Mouse (Mus musculus): ENCODE measurements around the gene Man2a2.

Gene Man2a2

DNA sequence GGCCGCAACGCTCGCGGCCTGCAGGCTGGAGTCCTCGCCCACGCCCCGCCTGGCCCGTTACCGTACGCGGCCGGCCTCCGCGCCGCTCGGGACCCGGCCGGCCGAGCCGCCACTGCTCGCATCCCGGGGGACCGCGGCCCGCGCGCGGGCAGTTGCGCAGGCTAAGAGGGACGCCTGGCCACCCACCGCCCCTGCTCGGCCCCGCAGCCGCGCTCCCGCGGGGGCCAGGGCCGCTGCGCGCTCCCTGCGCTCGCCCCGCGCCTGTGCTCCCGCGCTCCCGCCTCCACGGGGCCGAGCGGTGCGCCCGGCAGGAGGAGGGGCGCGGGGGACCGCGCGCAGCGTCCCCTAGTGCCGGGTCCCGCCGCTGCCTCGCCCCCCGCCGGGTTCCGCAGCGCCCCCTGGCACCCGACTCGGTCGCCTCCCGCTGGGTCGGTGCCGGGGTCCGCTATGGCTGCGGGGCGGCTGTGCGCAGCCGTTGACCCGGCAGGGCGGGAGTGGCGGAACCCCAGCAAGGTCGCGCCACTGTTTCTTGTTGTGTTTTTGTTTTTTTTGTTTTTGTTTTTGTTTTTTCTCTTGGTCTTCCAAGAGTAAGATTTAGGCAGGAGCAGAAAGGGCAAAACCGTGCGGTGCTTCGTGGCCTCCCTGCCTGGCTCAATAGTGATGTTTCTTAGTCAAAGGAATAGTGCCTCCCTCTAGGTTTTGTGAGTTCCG, at the start of gene Man2a2:
TSS of gene Man2a2 (minus strand) at position 335 of the 711 bp plus-strand sequence.
- peak; percentile 68 for DNase-seq

DNA sequence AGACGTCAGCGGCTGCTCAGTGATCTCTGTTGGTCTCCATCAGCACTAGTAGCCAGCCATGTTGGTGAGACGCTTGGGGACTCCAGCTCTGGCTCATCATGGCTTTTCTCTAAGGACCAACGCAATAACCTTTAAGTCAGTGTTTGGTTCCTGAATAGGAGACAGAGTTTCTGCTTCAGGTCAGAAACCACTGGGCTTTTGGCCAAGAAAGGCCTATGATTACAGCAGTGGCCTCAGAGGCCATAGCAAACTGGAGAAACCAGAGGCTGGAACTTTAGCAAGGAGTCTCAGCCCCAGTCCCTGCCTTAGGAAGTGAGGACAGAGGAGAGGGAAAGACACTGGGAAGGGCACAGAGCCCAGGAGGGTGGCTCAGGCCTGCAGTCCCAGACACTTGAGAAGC, 49.4 kb upstream of the Man2a2 start:
- DNase-seq: no peak

DNA sequence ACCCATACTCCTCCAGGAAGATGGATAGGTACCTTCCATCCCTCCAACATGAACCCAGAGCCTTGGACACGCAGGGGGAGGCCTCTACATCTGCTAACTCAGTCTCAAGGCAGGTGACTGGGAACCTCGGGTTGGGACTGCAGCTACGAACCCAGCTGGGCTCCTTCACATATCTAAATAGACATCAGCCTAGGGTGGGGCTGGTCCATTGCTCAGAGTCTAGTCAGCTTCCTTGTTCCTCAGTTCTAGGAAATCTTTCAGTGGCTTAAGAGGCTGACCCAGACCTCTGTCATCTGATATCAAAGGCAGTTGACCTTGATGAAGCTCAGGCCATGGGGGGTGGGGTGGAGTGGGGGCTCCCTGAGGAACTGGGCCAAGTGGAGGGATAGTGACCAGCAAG, 48.1 kb upstream of the Man2a2 start:
- no peak for DNase-seq

DNA sequence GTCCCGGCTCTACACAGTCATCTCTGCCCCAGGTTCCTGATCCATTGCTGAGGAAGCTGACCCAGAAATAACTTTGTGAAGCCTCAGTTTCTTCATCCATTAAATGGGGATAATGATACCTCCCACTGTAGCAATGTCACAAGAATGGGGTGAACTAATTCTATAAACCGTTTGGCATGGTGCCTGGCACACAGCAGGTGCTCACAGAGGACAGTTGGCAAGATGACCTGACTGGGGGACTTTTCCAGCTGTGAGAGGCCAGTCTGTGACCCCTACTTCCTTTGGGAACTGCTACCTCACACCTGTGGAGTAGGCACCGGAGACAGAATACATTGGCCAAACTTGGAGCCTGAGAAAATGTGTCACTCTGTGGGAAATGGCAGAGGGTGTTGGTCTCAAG, 46.9 kb upstream of the Man2a2 start:
- DNase-seq: no peak

DNA sequence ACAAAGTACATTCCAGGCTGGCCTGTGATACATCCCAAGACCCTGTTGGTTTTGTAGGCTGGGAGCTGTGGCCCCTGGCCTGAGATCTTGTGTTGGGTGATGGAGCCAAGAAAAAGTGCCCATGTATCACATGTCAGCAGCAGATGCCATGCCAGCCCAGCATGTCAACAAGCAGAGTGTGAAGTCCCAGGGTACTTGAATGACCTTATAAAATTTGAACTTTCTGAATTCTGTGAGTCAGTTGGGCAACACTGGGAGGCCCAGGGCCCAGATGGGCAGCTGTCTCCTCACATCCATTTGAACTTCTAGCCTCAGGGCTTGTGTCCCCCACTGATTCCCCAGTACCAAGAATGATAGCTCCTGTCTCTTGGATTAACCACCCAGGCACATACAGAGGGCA, 46.4 kb upstream of the Man2a2 start:
- DNase-seq: no peak

DNA sequence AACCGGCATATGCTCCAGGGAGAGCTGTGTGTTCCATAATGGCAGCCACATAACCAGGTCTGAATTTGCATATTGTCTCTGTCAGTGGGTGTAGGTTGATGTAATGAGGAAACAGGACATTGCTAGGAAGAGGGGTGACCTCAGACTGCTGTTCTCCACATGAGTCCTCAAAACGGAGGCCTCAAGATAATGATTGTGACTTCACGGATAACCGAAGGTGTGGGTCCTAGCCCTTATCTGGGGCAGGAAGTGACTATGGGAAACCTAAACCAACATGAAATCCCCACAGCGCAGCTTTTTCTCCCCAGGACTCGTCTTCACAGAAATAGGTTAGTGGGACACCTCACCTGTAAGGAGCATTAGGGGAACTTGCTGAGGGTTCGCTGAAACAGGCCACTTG, 45.8 kb upstream of the Man2a2 start:
- no peak for DNase-seq

DNA sequence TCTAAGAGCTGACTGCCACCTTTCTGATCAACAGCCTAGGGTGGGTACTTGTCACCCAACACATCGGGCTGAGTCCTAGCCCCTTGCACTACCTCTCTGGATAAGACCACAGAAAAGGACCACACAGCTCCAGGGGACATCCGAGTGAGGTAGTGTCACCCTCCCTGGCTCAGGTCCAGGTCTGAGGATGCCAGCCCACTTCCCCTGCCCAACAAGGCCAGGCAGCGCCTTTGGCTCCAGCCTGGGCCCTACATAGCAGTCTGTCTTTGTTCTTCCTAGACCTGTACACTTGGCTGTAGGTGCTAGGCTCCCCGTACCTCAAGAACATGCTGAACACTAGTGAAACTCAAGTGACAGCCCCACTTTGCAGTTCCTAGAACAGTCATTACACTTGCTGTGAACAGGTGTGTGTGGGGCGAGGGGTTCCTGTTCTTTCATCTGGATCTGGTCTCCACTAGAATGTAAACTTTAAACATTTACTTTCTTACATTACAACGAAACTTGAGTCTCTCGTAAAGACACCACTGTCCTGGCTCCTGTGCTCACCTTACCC, 43.2 kb upstream of the Man2a2 start:
- no peak for DNase-seq

DNA sequence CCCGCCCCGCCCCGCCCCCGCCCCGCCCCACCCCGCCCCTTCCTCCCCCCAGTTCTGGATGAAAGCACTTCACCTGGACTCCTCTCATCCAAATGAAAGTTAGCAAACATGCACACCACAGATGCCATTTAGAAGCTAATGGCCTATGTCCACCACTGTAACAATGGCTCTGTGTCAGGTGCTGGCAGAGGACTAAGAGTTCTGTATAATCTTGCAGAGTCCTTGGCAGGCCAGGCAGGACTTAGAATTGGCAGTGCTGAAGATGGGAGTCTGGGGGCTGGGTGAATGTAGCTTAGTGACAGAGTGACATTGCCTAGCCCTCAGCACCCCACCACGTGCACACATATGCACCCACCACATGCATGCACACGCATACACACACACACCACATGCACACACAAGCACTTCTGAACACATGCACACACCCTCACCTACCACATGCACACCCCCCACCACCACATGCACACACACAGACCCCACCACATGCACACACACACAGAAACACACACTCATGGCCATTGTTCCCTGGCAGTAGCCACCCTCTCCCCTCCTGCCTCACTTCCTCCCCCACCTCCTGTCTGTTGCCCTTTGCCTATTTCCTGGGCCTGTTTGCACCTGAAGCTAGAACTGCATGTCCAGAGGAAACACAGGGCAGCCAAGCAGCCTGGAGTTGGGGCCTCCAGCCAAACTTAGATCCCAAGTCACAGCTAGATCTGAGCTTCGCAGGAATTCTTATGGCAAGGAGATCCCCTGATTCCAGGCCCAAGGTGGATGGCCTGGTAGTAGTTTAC, 42.5 kb upstream of the Man2a2 start:
- no peak for DNase-seq

DNA sequence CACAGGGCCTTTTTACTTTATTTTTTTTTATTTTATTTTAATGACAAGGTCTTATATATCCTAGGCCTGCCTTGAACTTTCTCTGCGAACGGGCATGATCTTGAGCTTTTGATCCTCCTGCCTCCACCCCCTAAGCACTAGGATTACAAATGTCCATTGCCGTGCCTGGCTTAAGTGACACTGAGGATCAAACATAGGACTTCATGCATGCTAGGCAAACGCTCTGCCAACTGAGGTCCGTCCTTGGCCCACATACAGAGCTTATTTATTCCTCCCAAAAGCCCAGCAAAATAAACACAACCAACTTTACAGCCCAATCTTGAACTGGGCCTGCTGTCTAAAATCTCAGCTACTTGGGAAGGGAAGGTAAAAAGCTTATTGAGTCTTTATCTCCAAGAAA, 41.6 kb upstream of the Man2a2 start:
- no peak for DNase-seq

DNA sequence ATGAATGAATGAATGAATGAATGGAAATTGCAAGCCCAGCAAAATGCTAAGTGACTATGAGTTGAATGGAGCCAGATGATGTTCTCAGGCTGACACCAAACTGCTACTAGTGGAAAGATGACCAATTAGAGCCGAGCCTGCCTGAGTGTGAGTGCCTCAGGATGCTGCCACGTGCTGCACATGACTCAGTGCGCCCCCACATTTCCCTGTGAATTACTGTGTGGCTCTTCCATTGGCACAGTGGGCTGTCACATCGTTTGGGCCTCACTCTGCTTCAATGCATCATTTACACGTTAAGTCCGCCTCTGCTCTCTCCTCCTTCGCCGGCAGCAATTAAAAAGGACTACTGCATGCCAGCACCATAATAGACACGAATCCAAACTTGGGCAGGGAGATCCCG, 41.1 kb upstream of the Man2a2 start:
- peak; percentile 87 for DNase-seq

DNA sequence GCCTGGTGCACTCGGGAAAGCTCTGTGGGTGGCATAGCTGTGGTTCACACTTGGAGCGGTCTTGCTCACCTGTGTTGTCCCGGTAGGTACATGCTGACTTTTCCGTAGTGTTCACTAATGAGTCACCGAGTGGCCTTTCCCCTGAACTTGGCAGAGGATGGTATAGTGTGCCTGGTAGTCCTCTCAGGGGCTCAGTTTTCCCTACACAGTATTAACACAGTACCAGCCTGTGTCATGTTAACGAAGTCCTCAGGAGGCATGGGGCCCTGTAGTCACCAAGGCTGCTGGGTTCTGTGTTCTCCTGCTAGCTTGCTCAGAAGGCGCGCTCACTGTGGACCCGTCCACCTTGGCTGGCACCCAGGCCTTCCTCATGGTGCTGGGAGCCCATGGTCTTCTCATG, 39.2 kb upstream of the Man2a2 start:
- DNase-seq: no peak

DNA sequence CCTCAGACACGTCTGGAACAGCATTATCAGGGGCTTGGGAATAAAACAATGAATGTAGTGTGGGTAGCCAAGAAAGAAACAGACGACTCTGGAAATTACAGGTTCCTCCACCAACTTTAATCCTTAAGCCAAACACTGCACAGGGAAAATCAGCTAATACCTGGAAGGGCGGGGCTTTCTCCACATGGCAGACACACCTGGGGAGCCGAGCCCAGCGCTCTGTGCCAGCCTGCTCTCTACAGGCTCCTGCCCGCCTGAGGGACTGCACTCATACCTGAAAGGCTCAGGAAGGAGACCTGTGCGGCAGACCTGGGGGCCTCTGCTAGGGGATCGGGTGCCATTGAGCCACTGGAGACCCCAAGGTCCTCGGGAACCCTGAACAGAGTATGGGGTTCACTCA, 36.5 kb upstream of the Man2a2 start:
- DNase-seq: no peak

DNA sequence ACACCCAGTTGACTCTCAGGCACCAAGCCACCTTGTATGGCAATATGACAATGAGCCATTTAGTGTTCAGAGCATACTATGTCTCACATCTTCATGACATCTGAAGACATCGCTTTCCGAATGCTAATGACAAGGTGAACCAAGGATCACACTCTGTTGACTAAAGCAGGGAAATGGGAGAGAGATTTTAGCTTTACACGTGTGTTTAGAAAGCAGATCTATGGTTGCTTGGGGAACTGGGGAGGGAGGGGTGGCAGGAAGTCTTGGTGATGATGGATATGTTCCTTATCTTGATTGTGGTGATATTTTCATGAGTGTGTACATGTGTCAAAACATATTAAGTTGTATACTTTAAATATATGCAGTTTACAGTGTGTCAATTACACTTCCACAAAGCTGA, 35.0 kb upstream of the Man2a2 start:
- no peak for DNase-seq

DNA sequence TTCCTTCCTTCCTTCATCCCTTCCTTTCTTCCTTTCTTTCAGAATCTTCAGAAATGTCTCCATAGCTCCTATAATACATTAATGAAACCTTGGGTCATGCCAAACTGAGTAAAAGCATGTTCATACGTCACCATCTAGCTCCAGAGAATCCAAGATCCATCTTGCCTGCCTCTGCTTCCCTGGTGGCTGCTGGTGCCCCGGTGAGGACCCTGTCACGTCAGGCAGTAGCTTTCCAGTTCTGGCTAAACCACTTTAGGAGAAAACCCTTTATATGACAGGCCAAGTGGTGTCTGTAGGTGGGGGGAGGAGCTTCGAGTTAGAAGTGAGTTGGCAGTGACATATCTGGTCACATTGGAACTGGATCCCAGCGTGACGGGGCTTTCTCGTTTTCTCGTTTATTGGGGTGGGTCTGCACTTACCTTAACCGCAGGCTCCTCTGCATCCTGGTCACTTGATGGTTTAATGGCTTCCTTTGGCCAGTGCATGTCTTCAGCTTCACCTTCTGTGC, 34.1 kb upstream of the Man2a2 start, which contains the start of gene Furin:
TSS of gene Furin (minus strand) at position 249 of the 508 bp plus-strand sequence.
- no peak for DNase-seq

DNA sequence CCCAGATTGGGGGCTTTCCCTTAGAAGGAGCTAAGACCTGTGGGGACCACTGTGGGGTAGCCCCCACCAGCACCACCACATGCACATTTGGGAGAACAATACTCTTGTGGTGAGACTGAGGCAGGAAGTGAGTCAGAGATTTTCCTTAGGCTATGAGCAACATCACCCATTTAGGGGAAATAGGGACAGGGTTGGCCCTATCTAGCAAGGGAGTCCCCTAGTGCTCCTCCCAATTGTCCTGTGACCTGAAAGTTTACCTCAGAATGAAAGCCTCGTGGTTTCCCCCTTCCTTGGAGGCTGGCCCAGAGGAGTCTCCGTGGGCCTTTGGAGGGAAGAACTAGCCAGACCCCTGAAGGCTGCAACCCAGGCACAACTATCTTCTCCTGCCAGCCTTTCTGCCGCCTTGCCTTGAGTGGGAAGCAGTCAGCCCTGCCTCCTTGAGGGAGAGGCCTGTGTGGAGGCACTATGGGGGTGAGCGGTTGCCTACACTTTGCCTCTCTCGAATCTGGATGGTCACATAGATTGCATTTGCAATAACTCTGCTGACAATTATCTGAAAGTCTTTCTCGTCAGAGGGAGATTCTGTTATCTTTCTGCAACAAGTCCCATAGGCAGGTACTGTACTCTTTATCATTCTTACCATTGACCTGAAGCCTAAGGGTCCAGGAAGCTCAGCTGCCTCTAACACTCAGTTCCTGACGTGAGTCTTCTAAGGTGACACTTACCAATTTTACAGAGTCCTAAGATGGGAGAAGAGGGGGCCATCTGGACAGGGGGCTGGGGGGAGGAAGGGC, 33.1 kb upstream of the Man2a2 start:
- no peak for DNase-seq

DNA sequence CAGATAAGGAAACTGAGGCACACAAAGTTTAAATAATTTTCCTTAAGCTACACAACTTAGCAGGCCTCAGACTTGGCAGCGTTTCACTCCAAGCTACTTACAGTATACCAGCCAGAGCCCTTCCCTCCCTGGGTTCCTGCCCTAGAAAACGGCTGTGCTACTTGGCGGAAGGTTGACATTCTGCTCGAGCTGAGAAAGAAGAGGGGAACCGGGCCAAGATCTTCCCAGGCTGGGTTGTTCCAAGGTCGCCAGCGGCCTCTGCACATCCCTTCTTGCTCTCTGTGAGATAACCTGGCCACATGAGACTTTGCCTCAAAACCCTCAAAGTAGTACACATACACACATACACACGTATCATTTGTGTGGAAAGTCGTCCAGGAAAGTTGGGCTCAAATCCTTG, 32.4 kb upstream of the Man2a2 start:
- DNase-seq: peak; percentile 67

DNA sequence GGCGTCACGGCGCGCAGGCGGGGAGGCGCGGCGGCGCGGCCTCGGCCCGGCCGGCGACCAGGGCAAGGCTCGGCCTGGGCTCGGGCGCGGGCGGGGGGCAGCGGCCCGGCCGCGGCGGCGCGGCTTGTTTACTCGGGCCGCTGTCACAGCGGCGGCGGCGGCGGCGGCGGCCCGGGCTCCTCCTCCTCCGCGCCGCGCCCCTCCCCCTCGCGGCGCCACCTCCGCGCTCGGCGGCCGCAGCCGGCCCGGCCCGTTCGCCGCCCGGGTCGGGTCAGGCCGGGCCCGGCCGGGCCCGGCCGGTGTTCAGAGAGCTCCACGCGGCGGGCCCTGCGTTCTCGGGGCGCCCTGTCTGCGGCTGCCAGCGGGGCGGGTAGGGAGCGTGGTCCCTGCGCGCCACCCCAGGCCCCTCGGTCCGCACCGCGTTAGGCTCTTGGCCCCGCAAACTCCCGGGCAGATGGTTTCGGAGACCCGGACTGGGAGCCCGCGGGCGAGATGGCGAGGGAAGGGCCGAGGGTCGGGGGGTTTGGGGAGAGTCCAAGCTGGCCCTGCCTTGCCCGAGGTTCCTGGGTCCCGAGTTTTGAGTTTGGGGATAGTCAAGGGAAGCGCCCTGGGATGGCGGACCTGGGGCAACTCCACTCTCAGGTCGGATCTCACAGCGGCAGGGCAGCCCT, 31.6 kb upstream of the Man2a2 start:
- DNase-seq: no peak

DNA sequence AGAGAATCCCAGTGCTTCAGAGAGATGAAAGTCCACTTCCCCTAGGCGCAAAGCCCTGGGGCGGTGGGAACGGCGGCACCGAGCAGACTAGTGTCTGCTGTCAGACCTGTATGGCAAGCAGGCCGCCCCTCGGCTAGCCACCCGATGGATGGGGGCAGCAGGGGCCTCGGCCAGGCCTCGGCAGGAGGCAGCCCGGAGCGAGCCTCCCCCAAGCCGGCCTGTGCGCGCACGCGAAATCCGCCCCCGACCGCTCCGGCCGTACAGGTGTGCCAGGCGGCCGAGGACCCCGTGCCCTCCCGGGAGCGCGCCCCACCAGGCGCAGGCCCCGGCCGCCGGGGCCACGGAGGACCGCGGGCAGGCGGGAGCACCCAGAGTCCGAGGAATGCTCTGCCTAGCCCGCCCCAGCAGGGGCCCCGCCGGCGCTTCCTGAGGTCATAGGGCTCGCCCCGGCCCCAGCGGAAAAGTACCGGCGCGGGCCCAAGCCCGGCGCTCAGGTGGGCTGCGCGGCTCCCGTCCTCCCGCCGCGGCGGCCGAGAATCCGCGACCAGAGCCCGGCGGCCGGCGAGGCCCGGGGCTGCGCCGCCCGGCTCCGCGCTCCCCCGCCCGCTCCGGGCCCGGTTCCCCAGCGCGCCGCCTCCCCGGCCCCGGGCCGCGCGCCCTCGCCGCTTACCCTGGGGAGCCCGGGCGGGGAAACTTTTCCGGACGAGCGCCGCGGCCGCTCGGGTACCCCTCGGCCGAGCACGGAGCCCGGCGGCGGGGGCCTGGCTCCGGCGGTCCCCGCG, 30.9 kb upstream of the Man2a2 start:
- DNase-seq: no peak

DNA sequence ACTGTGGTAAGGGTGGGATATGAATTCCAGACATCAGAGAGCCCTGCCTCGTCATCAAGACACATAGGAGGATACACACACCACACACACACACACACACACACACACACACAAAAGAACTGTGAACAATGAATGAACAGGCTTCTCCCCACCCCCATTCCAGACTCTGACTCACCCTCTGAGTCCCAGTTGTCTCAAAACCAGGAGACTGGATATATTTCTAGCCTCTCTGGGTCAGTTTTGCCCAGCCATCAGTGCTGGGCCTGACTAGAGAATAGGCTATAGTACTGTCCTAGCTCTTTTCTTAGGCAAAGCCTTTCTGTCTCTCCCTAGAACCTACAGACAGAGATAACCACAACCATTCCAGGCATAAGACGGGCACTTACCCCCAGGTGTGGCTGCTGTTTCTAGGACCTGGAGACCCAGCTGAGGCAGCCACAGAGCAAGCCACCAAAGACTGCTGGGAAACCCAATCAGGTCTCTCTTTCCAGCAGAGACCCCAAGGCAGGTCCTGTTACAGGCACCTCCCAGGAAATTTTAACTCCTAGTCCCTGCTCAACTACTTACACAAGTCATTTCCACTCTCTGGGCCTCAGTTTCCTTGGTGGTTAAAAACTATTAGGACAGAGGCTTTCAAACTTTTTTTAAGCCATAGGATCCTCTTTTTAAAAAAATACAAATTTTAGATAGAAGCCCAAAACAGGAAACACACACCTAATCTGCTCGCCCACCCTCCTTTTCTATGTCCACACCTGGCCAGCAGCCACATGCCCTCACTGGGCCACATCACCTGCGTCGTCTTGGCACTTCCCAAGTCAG, 30.1 kb upstream of the Man2a2 start:
- no peak for DNase-seq

DNA sequence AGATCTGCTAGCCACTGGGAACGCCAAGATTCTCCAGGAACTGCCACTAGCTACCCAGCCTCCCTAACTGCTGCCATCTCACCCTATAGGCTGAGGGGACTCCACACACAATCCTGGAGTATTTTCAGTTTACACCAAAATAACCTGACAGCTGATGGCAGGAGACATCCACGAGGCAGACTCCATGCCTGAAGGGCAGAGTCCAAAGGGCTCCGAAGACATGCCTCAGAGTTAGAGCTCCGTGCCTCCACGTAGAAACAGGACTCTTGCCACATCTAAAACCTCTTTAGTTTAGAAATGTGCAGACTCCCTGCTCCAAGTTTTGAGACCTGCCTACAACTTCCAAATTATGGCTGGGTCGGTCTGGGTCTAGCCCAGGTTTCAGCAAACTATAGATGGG, 29.4 kb upstream of the Man2a2 start:
- no peak for DNase-seq

DNA sequence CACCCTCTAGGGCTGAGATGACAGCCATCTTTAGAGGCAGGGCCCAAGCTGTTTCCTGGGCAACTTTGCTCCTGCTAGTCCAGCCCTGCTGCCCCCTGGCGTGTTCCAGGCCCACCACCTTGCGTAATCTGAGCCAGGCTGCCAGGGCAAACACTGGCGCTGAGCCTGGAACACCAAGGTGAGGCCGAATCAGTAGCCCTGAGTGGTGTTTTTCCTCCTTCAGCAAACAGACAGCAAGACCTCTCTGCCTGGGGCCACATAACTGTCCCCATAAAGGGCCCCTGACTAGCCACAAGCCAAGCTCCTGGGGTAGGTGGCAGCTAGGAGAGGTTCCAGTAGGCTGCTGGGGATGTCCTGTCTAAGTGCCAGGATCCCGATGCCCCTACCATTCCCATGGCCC, 28.9 kb upstream of the Man2a2 start:
- DNase-seq: no peak
